Mouse (Mus musculus) CH12.LX (cell line): ENCODE results near the gene Heatr5a.

ENCODE experiments used
- CTCF ChIP-seq, 2 experiments: IDR thresholded peaks in 1 of 2; conservative IDR thresholded peaks in 1 of 2; 2 replicates each; pipeline ENCODE4 v1.5.1; 2011 to 2012; ENCODE audit warnings: low read depth in 2 of 2, low read length in 2 of 2, improper control_type of control experiment in 1 of 2, inconsistent platforms in 1 of 2, mild to moderate bottlenecking in 1 of 2, moderate library complexity in 1 of 2
- EP300 ChIP-seq: IDR thresholded peaks from 2 replicates; pipeline ENCODE4 v1.6.1; 2011; ENCODE audit warnings: low read length, improper control_type of control experiment
- ETS1 ChIP-seq: conservative IDR thresholded peaks from 2 replicates; pipeline ENCODE4 v1.6.1; 2012; ENCODE audit warnings: low read depth, mild to moderate bottlenecking, inconsistent platforms, low read length, improper control_type of control experiment, moderate library complexity
- HCFC1 ChIP-seq: IDR thresholded peaks from 2 replicates; pipeline ENCODE4 v1.6.1; 2012; ENCODE audit warnings: low read depth, mild to moderate bottlenecking, inconsistent platforms, low read length, improper control_type of control experiment
- MAX ChIP-seq: IDR thresholded peaks from 2 replicates; pipeline ENCODE4 v1.6.1; 2011; ENCODE audit warnings: low read length, improper control_type of control experiment
- MXI1 ChIP-seq: IDR thresholded peaks from 2 replicates; pipeline ENCODE4 v1.6.1; 2011; ENCODE audit warnings: mild to moderate bottlenecking, low read depth, low read length, improper control_type of control experiment
- POLR2A ChIP-seq: IDR thresholded peaks from 2 replicates; pipeline ENCODE4 v1.6.1; 2011; ENCODE audit warnings: low read depth, mild to moderate bottlenecking, improper control_type of control experiment, low read length
- TBP ChIP-seq: conservative IDR thresholded peaks from 2 replicates; pipeline ENCODE4 v1.6.1; 2011; ENCODE audit warnings: low read depth, low read length, improper control_type of control experiment
- TCF12 ChIP-seq: IDR thresholded peaks from 2 replicates; pipeline ENCODE4 v1.6.1; 2014; ENCODE audit warnings: low read depth, mild to moderate bottlenecking, inconsistent platforms, low read length, improper control_type of control experiment
- ZKSCAN1 ChIP-seq: IDR thresholded peaks from 2 replicates; pipeline ENCODE4 v1.6.1; 2012; ENCODE audit warnings: low read depth, inconsistent platforms, low read length, improper control_type of control experiment, borderline replicate concordance

- TF ChIP-seq CTCF (conservative IDR thresholded peaks at IDR 0.05 in 1 of 2, IDR thresholded peaks at IDR 0.05 in 1 of 2; ENCODE audit: low read depth in 2 of 2, low read length in 2 of 2), result no peak
- TF ChIP-seq ZKSCAN1, result no peak
- TF ChIP-seq POLR2A, result no peak
- no peak for TF ChIP-seq TCF12
- TF ChIP-seq EP300, result no peak
- TF ChIP-seq MXI1, result no peak
- TF ChIP-seq MAX, result no peak
- TF ChIP-seq HCFC1, result no peak
- no peak for TF ChIP-seq TBP
- no peak for TF ChIP-seq ETS1
Observed at GRCm38 (mm10) chr12:51856768-51857295, 114.3 kb downstream of the Heatr5a start.
